In genomic region chr2:17650147-17650834, GRCm38 (mm10) we compare ENCODE assay signal across 20 mouse cellular contexts.
A peak's percentile ranks its signal among the peaks of the same experiment; 100 is the strongest.
DNase-seq lines count a peak whose midpoint lies in the region; ATAC-seq and TF ChIP-seq lines count a peak whose summit lies in the region.
"Had no signal": no experiment of that assay in that cellular context is flagged by ENCODE, and none has a peak within 500 bp of the region (broad histone marks: within the 10 kb centered on the region; RNA-seq: fewer than 3 reads in every experiment).

No protein-coding gene starts in this region.

- no peak for DNase-seq in neural tube, embryonic 11.5 days (ENCODE audit: low spot score)
- DNase-seq in neural tube, embryonic 10.5 days (ENCODE audit: extremely low spot score, low spot score), result no peak
- DNase-seq in cerebellum, adult 9-11 months, result peak; percentile 79
- no peak for DNase-seq in stomach, postnatal 0 days (ENCODE audit: low spot score)
- no peak for DNase-seq in MN1 (ENCODE audit: low spot score)
- DNase-seq: adrenal gland, postnatal 14 days; heart, adult 2 months; layer of hippocampus, postnatal 36 days; right cerebral cortex, adult 18-20 months; spleen, adult 18-20 months; thymus, postnatal 14 days had no signal

- ATAC-seq in hindbrain, embryonic 16.5 days, result peak; percentile 82
- no peak for ATAC-seq in hindbrain, embryonic 13.5 days (ENCODE audit: low FRiP score)
- ATAC-seq in neural tube, embryonic 11.5 days (ENCODE audit: insufficient read depth, low FRiP score, low TSS enrichment), result 0 out of 2 replicates have a peak, but pooled peaks have one; percentile 35
- ATAC-seq in stomach, postnatal 0 days (ENCODE audit: low FRiP score, low TSS enrichment), result no peak
- no peak for ATAC-seq in CD4-positive, CD25-positive, alpha-beta regulatory T cell, adult 4 months
- ATAC-seq: forebrain, embryonic 15.5 days; liver, embryonic 12.5 days had no signal

- H3K27ac ChIP-seq in hindbrain, embryonic 16.5 days (ENCODE audit: low read depth, low read length), result no peak overlapping the region
- no peak overlapping the region for H3K27ac ChIP-seq in hindbrain, embryonic 13.5 days
- H3K27ac ChIP-seq in neural tube, embryonic 11.5 days (ENCODE audit: low read depth, low read length), result no peak overlapping the region
- no peak overlapping the region for H3K27ac ChIP-seq in stomach, postnatal 0 days (replicated peaks)
- H3K27ac ChIP-seq: forebrain, embryonic 15.5 days; heart, adult 2 months; hindbrain, embryonic 12.5 days; limb, embryonic 10.5 days; liver, embryonic 12.5 days; stomach, embryonic 15.5 days had no signal

- H3K9ac ChIP-seq in hindbrain, embryonic 16.5 days (ENCODE audit: low read depth, low read length), result no peak overlapping the region
- H3K9ac ChIP-seq in hindbrain, embryonic 13.5 days, result no peak overlapping the region
- H3K9ac ChIP-seq in neural tube, embryonic 11.5 days (ENCODE audit: low read length), result no peak overlapping the region
- no peak overlapping the region for H3K9ac ChIP-seq in stomach, postnatal 0 days (ENCODE audit: low read length)
- H3K9ac ChIP-seq: forebrain, embryonic 15.5 days; hindbrain, embryonic 12.5 days; liver, embryonic 12.5 days; stomach, embryonic 15.5 days had no signal

- no peak for TF ChIP-seq CTCF in stomach, postnatal 0 days (IDR thresholded peaks at IDR 0.05; ENCODE audit: low read depth)

- no peak overlapping the region for H3K4me2 ChIP-seq in hindbrain, embryonic 16.5 days (ENCODE audit: low read length)
- no peak overlapping the region for H3K4me2 ChIP-seq in hindbrain, embryonic 13.5 days
- no peak overlapping the region for H3K4me2 ChIP-seq in neural tube, embryonic 11.5 days (ENCODE audit: low read depth)
- no peak overlapping the region for H3K4me2 ChIP-seq in stomach, postnatal 0 days (replicated peaks; ENCODE audit: low read depth)
- H3K4me2 ChIP-seq: forebrain, embryonic 15.5 days; hindbrain, embryonic 12.5 days; liver, embryonic 12.5 days; stomach, embryonic 15.5 days had no signal

- no peak for TF ChIP-seq EP300 in stomach, postnatal 0 days (optimal IDR thresholded peaks at IDR 0.05)

- no peak overlapping the region for H3K4me3 ChIP-seq in hindbrain, embryonic 16.5 days (ENCODE audit: low read length)
- H3K4me3 ChIP-seq in hindbrain, embryonic 13.5 days, result no peak overlapping the region
- no peak overlapping the region for H3K4me3 ChIP-seq in neural tube, embryonic 11.5 days (ENCODE audit: low read depth, low read length)
- no peak overlapping the region for H3K4me3 ChIP-seq in stomach, postnatal 0 days (ENCODE audit: low read depth, low read length)
- H3K4me3 ChIP-seq: forebrain, embryonic 15.5 days; heart, adult 2 months; hindbrain, embryonic 12.5 days; limb, embryonic 10.5 days; liver, embryonic 12.5 days; megakaryocyte, embryonic 14.5 days; stomach, embryonic 15.5 days had no signal

- WGBS in hindbrain, embryonic 16.5 days, result 53% methylated on average over 10 of the region's 10 CpGs
- WGBS in hindbrain, embryonic 13.5 days, result 51% methylated on average over 10 of the region's 10 CpGs
- 56% methylated on average over 10 of the region's 10 CpGs for WGBS in neural tube, embryonic 11.5 days
- 71% methylated on average over 10 of the region's 10 CpGs for WGBS in stomach, postnatal 0 days

- H3K9me3 ChIP-seq in hindbrain, embryonic 16.5 days (ENCODE audit: control insufficient read depth, low read length), result no peaks in the 10 kb centered on the region
- no peaks in the 10 kb centered on the region for H3K9me3 ChIP-seq in hindbrain, embryonic 13.5 days
- H3K9me3 ChIP-seq in neural tube, embryonic 11.5 days (ENCODE audit: control insufficient read depth, low read length), result no peaks in the 10 kb centered on the region
- no peaks in the 10 kb centered on the region for H3K9me3 ChIP-seq in stomach, postnatal 0 days (ENCODE audit: control insufficient read depth, low read length)
- H3K9me3 ChIP-seq: forebrain, embryonic 15.5 days; limb, embryonic 10.5 days; liver, embryonic 12.5 days; stomach, embryonic 15.5 days had no signal

- H3K27me3 ChIP-seq in hindbrain, embryonic 16.5 days (replicated peaks; ENCODE audit: control insufficient read depth, insufficient read depth, low read length), result no peaks in the 10 kb centered on the region
- no peaks in the 10 kb centered on the region for H3K27me3 ChIP-seq in hindbrain, embryonic 13.5 days
- H3K27me3 ChIP-seq in neural tube, embryonic 11.5 days (ENCODE audit: control insufficient read depth, insufficient read depth, low read length), result no peaks in the 10 kb centered on the region
- no peaks in the 10 kb centered on the region for H3K27me3 ChIP-seq in stomach, postnatal 0 days (ENCODE audit: control insufficient read depth, insufficient read depth, low read length)
- H3K27me3 ChIP-seq: forebrain, embryonic 15.5 days; hindbrain, embryonic 12.5 days; liver, embryonic 12.5 days; megakaryocyte, embryonic 14.5 days; stomach, embryonic 15.5 days had no signal

- 0 out of 2 replicates have a peak, but pooled peaks cover 2% of the 10 kb centered on the region for H3K4me1 ChIP-seq in hindbrain, embryonic 16.5 days (ENCODE audit: control insufficient read depth, insufficient read depth, low read depth, low read length)
- peaks cover 3% of the 10 kb centered on the region; the same call in 1 of the 2 replicates for H3K4me1 ChIP-seq in hindbrain, embryonic 13.5 days (replicated peaks)
- H3K4me1 ChIP-seq in neural tube, embryonic 11.5 days (ENCODE audit: control insufficient read depth, insufficient read depth, low read length), result peaks cover 5% of the 10 kb centered on the region; the same call in 1 of the 2 replicates
- no peaks in the 10 kb centered on the region for H3K4me1 ChIP-seq in stomach, postnatal 0 days (replicated peaks; ENCODE audit: control insufficient read depth, insufficient read depth)
- H3K4me1 ChIP-seq: forebrain, embryonic 15.5 days; hindbrain, embryonic 12.5 days; liver, embryonic 12.5 days; megakaryocyte, embryonic 14.5 days; stomach, embryonic 15.5 days had no signal

- H3K36me3 ChIP-seq in hindbrain, embryonic 16.5 days (ENCODE audit: control insufficient read depth, insufficient read depth, low read length), result no peaks in the 10 kb centered on the region
- no peaks in the 10 kb centered on the region for H3K36me3 ChIP-seq in hindbrain, embryonic 13.5 days
- H3K36me3 ChIP-seq in neural tube, embryonic 11.5 days (ENCODE audit: control insufficient read depth, insufficient read depth, low read length), result no peaks in the 10 kb centered on the region
- no peaks in the 10 kb centered on the region for H3K36me3 ChIP-seq in stomach, postnatal 0 days (ENCODE audit: control insufficient read depth, insufficient read depth, low read length)
- H3K36me3 ChIP-seq: forebrain, embryonic 15.5 days; hindbrain, embryonic 12.5 days; limb, embryonic 10.5 days; liver, embryonic 12.5 days; stomach, embryonic 15.5 days had no signal

Comparison
In these comparisons a context has a peak if more than half of its experiments do, and no peak if none do; other contexts are left out.
1. ATAC-seq: peak in hindbrain, embryonic 16.5 days (single experiment) and neural tube, embryonic 11.5 days (single experiment); none in hindbrain, embryonic 13.5 days (single experiment), stomach, postnatal 0 days (single experiment) and CD4-positive, CD25-positive, alpha-beta regulatory T cell, adult 4 months (single experiment).